Mouse (Mus musculus) lung, embryonic 14.5 days (tissue): ENCODE data around the gene Gm10160. TPM values are rescaled to one million over a fixed set of nuclear protein-coding genes. Genes with fewer than 3 reads are reported as not detected.

Experiments used
- ATAC-seq: fragments of 200-750 bp; cut with Nextera tagmentation; 2 replicates; pipeline ENCODE4 v1.8.0; 2017; ENCODE audit warnings: mild to moderate bottlenecking, moderate TSS enrichment, moderate library complexity; ENCODE audit not compliant: insufficient read depth
- DNase-seq: peaks from one replicate; pipeline ENCODE4 v3.0.0-alpha.2; 2015
- H3K27ac ChIP-seq: fragments of 300-500 bp; sonication (generic); 2 replicates; pipeline ENCODE4 v1.5.1; 2014; ENCODE audit warnings: low read depth, mild to moderate bottlenecking, moderate library complexity
- H3K27me3 ChIP-seq: fragments of 300-500 bp; sonication (generic); 2 replicates; pipeline ENCODE4 v1.6.1; 2014; ENCODE audit warnings: low read length, control low read depth; ENCODE audit not compliant: insufficient read depth
- H3K36me3 ChIP-seq: fragments of 300-500 bp; sonication (generic); 2 replicates; pipeline ENCODE4 v1.6.1; 2014; ENCODE audit warnings: control low read depth; ENCODE audit not compliant: insufficient read depth
- H3K4me1 ChIP-seq: fragments of 300-500 bp; sonication (generic); 2 replicates; pipeline ENCODE4 v1.6.1; 2014; ENCODE audit warnings: antibody characterized with exemption, control low read depth; ENCODE audit not compliant: insufficient read depth
- H3K4me2 ChIP-seq: fragments of 300-500 bp; sonication (generic); 2 replicates; pipeline ENCODE4 v1.6.1; 2014; ENCODE audit warnings: mild to moderate bottlenecking
- H3K4me3 ChIP-seq: fragments of 300-500 bp; sonication (generic); 2 replicates; pipeline ENCODE4 v1.5.1; 2014; ENCODE audit warnings: low read depth, low read length
- H3K9ac ChIP-seq: fragments of 300-500 bp; sonication (generic); 2 replicates; pipeline ENCODE4 v1.6.1; 2014
- H3K9me3 ChIP-seq: fragments of 300-500 bp; sonication (generic); 2 replicates; pipeline ENCODE4 v1.6.1; 2016; ENCODE audit warnings: low read depth, low read length, control low read depth
- CTCF ChIP-seq: IDR thresholded peaks from 2 replicates; pipeline ENCODE4 v1.5.1; 2016; ENCODE audit warnings: antibody characterized with exemption, low read depth
- WGBS: fragments of 180-500 bp; shearing (Covaris S2); extraction: QIAGEN DNeasy Blood & Tissue Kit; methylation state at CpG from one replicate; pipeline ENCODE4 v1.1.7; 2014; 5-methylcytosine and 5-hydroxymethylcytosine counted together
- polyA plus RNA-seq: library from polyadenylated mRNA; unstranded; fragments of >200 nt; fragmentation: Nextera tagmentation; extraction: Ambion mirVana; gene quantifications from 2 replicates; pipeline ENCODE4 v1.2.1, GENCODE M21; 2014

The Gm10160 gene
- polyA plus RNA-seq, result not detected in 2 replicates

DNA sequence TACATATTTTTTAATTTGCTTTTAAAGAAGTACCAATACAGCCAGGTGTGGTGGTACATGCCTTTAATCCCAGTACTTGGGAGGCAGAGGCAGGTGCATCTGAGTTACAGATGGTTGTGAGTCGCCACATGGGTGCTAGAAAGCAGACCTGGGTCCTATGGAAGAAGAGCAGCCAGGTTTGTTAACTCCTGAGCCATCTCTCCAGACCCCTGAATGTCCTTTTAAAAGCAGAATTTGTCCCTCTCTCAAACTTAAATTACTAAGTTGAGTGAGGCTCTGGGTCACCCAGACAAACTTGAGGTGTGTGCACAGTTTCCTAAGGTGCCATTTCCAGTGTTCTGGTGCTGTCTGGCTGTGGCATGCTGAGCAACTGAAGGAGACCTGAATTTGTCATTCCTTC lies at the start of gene Gm10160:
Gm10160 (minus strand) TSS at position 101 of the 400 bp plus-strand sequence.
- ATAC-seq (no peak), DNase-seq (no peak)
- Histone ChIP-seq H3K4me3 (no peak within 1 kb of the TSS), H3K9ac (no peak within 1 kb of the TSS), H3K27ac (no peak within 1 kb of the TSS), H3K4me2 (peak within 1 kb of the TSS; percentile 36), H3K4me1 (no peaks in the 10 kb centered on the region), H3K27me3 (peaks cover 37% of the 10 kb centered on the region), H3K9me3 (no peaks in the 10 kb centered on the region), H3K36me3 (no peaks in the 10 kb centered on the region)
- TF ChIP-seq CTCF, result no peak
- WGBS, result 64% methylated on average over 1 of the region's 1 CpGs

DNA sequence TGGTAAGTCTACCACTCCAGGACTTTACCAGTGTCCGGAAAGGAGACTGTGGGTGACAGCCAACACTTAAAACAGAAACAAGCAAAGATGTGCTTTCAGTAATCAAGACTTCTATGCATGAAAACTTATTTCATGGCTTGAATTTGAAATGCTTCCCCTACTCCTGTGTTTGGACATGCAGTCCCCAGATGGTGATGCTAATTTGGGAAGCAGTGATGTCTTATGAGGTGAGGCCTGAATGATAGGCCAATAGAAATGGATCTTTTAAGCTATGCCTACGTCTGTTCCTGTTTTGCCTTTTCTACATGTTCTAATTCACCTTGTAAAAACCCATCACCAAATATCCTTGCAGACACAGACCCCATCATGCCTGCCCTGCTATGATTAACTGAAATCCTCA lies 49.3 kb upstream of the Gm10160 start:
- Histone ChIP-seq H3K27ac (no peak overlapping the region), H3K4me3 (no peak overlapping the region), H3K9ac (no peak overlapping the region), H3K9me3 (no peaks in the 10 kb centered on the region), H3K4me2 (no peak overlapping the region), H3K36me3 (no peaks in the 10 kb centered on the region), H3K27me3 (no peaks in the 10 kb centered on the region), H3K4me1 (no peaks in the 10 kb centered on the region)
- DNase-seq, result no peak
- no peak for TF ChIP-seq CTCF
- ATAC-seq, result no peak
- 72% methylated on average over 2 of the region's 2 CpGs for WGBS

DNA sequence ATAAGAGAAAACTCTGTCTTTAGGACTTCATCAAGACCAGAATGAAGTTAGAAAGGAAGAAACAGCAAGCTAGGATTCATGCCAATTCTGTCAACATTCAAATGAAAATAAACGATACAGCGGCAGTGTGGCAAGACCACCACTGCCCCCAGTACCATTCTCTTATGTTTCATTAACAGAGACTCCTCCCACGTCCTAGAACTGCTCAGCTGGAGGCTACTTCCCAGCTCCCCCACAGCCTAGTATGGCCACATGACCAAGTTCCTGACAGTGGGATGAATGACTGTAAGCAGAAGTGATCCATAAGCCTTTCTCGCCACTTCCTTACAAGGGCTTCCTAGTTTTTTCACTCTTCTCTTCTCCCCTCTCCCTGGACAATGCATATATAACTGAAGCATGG lies 48.5 kb upstream of the Gm10160 start:
- no peak overlapping the region; the same call in 1 of the 2 replicates for H3K27ac ChIP-seq
- ATAC-seq, result peak; percentile 90
- TF ChIP-seq CTCF, result no peak
- no peak overlapping the region for H3K9ac ChIP-seq
- WGBS, result 27% methylated on average over 4 of the region's 4 CpGs
- no peaks in the 10 kb centered on the region for H3K9me3 ChIP-seq
- H3K4me1 ChIP-seq, result no peaks in the 10 kb centered on the region
- no peak overlapping the region for H3K4me3 ChIP-seq
- no peaks in the 10 kb centered on the region for H3K27me3 ChIP-seq
- H3K36me3 ChIP-seq, result no peaks in the 10 kb centered on the region
- no peak overlapping the region for H3K4me2 ChIP-seq
- DNase-seq, result peak; percentile 72

DNA sequence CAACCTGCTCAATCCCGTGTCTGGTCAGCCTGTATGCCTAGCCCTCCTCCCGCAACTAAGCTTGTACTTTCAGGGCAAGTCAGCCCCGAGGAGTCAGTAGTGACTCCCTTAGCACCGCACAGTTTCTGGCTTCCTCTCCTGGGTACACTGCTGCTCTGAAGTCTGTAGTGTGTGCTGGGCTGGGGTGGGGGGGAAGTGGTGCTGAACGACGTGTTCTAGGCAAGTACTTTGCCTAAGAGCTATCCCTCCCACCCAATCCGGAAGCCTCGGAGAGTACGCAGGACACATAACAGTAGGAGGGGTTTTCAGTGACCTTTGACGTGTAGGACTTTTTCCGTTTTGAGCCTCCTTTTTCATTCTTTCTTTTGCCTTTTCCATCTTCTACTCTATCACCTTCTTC lies 43.8 kb upstream of the Gm10160 start:
- ATAC-seq, result no peak
- DNase-seq, result no peak
- H3K36me3 ChIP-seq, result no peaks in the 10 kb centered on the region
- H3K4me3 ChIP-seq, result no peak overlapping the region
- TF ChIP-seq CTCF, result no peak
- no peak overlapping the region for H3K27ac ChIP-seq
- H3K4me2 ChIP-seq, result no peak overlapping the region
- no peaks in the 10 kb centered on the region for H3K27me3 ChIP-seq
- no peaks in the 10 kb centered on the region for H3K4me1 ChIP-seq
- H3K9me3 ChIP-seq, result no peaks in the 10 kb centered on the region
- no peak overlapping the region for H3K9ac ChIP-seq
- WGBS, result 52% methylated on average over 11 of the region's 11 CpGs

DNA sequence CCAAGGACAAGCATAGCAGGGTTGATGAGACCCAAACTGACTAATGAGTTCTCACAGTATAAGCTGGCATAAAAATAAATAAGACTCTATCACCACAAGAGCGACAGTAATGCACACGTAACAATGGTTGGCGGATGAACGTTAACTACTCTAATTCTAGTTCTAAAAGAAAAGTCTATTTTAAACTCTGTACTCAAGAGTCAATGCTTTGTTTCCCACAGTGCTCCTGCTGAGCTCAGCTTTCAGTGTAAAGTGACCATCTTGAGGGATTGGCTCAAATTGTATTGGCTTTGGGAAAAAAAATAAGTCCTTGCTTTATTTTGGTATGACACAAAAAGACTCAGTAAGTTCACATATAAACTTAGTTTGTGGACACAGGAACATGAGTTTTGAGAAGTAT lies 29.5 kb upstream of the Gm10160 start:
- ATAC-seq (no peak), DNase-seq (no peak)
- no peaks in the 10 kb centered on the region for H3K27me3 ChIP-seq
- 78% methylated on average over 4 of the region's 4 CpGs for WGBS
- H3K36me3 ChIP-seq, result peaks cover 11% of the 10 kb centered on the region; the same call in 1 of the 2 replicates
- no peak overlapping the region for H3K4me3 ChIP-seq
- no peaks in the 10 kb centered on the region for H3K4me1 ChIP-seq
- H3K4me2 ChIP-seq, result no peak overlapping the region
- no peak overlapping the region for H3K27ac ChIP-seq
- TF ChIP-seq CTCF, result no peak
- H3K9ac ChIP-seq, result no peak overlapping the region
- no peaks in the 10 kb centered on the region for H3K9me3 ChIP-seq

DNA sequence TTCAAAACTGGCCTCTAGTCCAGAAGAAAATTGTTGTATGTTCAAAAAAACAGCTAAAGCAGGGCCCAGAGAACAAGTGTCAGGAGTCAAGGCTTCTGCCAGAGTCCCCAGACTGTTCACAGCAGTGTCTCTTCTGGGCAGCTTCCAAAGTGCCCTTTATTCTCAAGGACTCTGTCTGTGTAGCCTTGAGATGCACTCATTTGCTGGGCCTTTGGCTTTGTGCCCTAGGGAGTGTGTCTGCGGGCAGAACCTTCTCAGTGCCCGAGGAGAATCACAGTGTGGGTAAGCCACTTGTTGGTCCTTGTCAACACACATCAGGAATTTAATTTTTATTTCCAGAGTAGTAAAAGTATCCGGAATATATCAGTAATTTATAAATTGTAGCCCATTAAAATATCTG lies 26.0 kb upstream of the Gm10160 start:
- Histone ChIP-seq H3K9ac (no peak overlapping the region), H3K9me3 (no peaks in the 10 kb centered on the region), H3K4me2 (no peak overlapping the region), H3K27ac (no peak overlapping the region), H3K27me3 (no peaks in the 10 kb centered on the region), H3K4me3 (no peak overlapping the region), H3K4me1 (no peaks in the 10 kb centered on the region), H3K36me3 (peaks cover 7% of the 10 kb centered on the region; the same call in 1 of the 2 replicates)
- DNase-seq, result no peak
- TF ChIP-seq CTCF, result no peak
- 76% methylated on average over 3 of the region's 3 CpGs for WGBS
- ATAC-seq, result no peak

DNA sequence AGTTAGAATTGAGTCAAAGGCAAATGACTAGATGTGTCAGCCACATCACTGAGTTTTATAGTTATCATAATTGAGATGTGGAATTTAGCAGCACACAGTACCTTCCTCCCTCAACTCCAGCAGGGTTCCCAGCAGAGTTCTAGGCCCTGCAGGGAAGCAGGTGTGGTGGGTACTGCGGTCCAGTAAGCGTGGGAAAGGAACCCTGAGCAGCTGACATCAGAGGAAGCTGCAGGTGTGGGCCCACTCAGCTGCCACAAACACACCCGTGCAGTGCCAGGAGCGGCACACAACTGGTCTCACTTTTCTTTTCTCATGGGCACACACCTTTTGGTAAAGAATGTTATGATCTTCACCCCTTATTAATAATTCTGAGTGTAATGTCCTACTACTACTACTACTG lies 25.2 kb upstream of the Gm10160 start:
- no peaks in the 10 kb centered on the region for H3K9me3 ChIP-seq
- H3K27me3 ChIP-seq, result no peaks in the 10 kb centered on the region
- 82% methylated on average over 4 of the region's 4 CpGs for WGBS
- no peak for ATAC-seq
- no peak overlapping the region for H3K4me2 ChIP-seq
- peaks cover 1% of the 10 kb centered on the region; the same call in 1 of the 2 replicates for H3K36me3 ChIP-seq
- TF ChIP-seq CTCF, result no peak
- DNase-seq, result no peak
- no peaks in the 10 kb centered on the region for H3K4me1 ChIP-seq
- no peak overlapping the region for H3K9ac ChIP-seq
- no peak overlapping the region for H3K27ac ChIP-seq
- no peak overlapping the region for H3K4me3 ChIP-seq

DNA sequence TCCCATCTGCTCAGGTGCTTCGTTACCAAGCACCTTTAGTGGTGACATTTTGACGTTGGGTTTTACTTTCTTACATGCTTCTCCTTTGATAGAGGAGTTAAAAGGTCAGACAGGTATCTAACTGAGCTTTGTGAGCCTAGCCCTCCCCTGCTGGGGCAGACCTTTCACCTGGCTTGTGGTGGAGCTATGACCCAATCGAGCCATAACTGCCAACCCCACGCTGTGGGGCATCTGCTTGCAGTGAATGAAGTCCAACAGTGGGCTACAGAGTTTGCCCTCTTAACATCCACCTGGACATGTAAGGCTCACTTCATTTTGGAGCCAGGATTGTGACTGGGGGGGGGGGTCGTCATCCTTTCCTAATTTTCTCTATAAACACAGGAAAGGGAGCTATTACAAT lies 24.7 kb upstream of the Gm10160 start:
- Histone ChIP-seq H3K4me3 (no peak overlapping the region), H3K4me1 (0 out of 2 replicates have a peak, but pooled peaks cover 3% of the 10 kb centered on the region), H3K36me3 (no peaks in the 10 kb centered on the region; the same call in 1 of the 2 replicates), H3K27me3 (no peaks in the 10 kb centered on the region), H3K27ac (no peak overlapping the region), H3K9ac (no peak overlapping the region), H3K9me3 (no peaks in the 10 kb centered on the region), H3K4me2 (no peak overlapping the region)
- 69% methylated on average over 5 of the region's 5 CpGs for WGBS
- ATAC-seq (no peak), DNase-seq (no peak)
- TF ChIP-seq CTCF, result no peak
